Mouse (Mus musculus) heart, postnatal 0 days (tissue): ENCODE data around the gene Igbp1. TPM values are rescaled to one million over a fixed set of nuclear protein-coding genes. Genes with fewer than 3 reads are reported as not detected.
A peak's percentile ranks its signal among the peaks of the same experiment; 100 is the strongest.

Experiments used
- ATAC-seq: fragments of 200-750 bp; cut with Nextera tagmentation; 2 replicates; pipeline ENCODE4 v1.8.0; 2017; ENCODE audit warnings: low read depth, moderate number of reproducible peaks, moderate library complexity; ENCODE audit not compliant: insufficient read depth
- DNase-seq: peaks from one replicate; pipeline ENCODE4 v3.0.0-alpha.2; 2016; ENCODE audit warnings: low spot score
- H3K27ac ChIP-seq: fragments of 300-500 bp; sonication (generic); 2 replicates; pipeline ENCODE4 v1.5.1; 2014; ENCODE audit warnings: low read depth, mild to moderate bottlenecking
- H3K27me3 ChIP-seq: fragments of 300-500 bp; sonication (generic); 2 replicates; pipeline ENCODE4 v1.6.1; 2014; ENCODE audit warnings: low read length, mixed read lengths; ENCODE audit not compliant: control insufficient read depth, insufficient read depth
- H3K36me3 ChIP-seq: fragments of 300-500 bp; sonication (generic); replicated peaks from 2 replicates; pipeline ENCODE4 v1.6.1; 2014; ENCODE audit warnings: low read length, mixed read lengths; ENCODE audit not compliant: control insufficient read depth, insufficient read depth
- H3K4me1 ChIP-seq: fragments of 300-500 bp; sonication (generic); 2 replicates; pipeline ENCODE4 v1.6.1; 2014; ENCODE audit warnings: antibody characterized with exemption; ENCODE audit not compliant: control insufficient read depth, insufficient read depth
- H3K4me2 ChIP-seq: fragments of 300-500 bp; sonication (generic); 2 replicates; pipeline ENCODE4 v1.6.1; 2014; ENCODE audit warnings: low read depth, mild to moderate bottlenecking, low read length, moderate library complexity
- H3K4me3 ChIP-seq: fragments of 300-500 bp; sonication (generic); 2 replicates; pipeline ENCODE4 v1.5.1; 2014; ENCODE audit warnings: low read depth, low read length
- H3K9ac ChIP-seq: fragments of 300-500 bp; sonication (generic); replicated peaks from 2 replicates; pipeline ENCODE4 v1.6.1; 2014; ENCODE audit warnings: low read depth, low read length, mixed read lengths
- H3K9me3 ChIP-seq: fragments of 300-500 bp; sonication (generic); replicated peaks from 2 replicates; pipeline ENCODE4 v1.6.1; 2016; ENCODE audit warnings: low read length; ENCODE audit not compliant: control insufficient read depth
- CTCF ChIP-seq: IDR thresholded peaks from 2 replicates; pipeline ENCODE4 v1.5.1; 2016; ENCODE audit warnings: antibody characterized with exemption, control low read depth, low read depth
- EP300 ChIP-seq: IDR thresholded peaks from 2 replicates; pipeline ENCODE4 v1.6.1; 2016; ENCODE audit warnings: antibody characterized with exemption, low read depth
- WGBS: fragments of 180-500 bp; shearing (Covaris S2); extraction: QIAGEN DNeasy Blood & Tissue Kit; methylation state at CpG from one replicate; pipeline ENCODE4 v1.1.7; 2014; 5-methylcytosine and 5-hydroxymethylcytosine counted together
- polyA plus RNA-seq: library from polyadenylated mRNA; unstranded; fragments of >200 nt; fragmentation: Nextera tagmentation; extraction: Ambion mirVana; gene quantifications from 2 replicates; pipeline ENCODE4 v1.2.1, GENCODE M21; 2015
- total RNA-seq: library from RNA; depleted of rRNA; stranded (reverse); fragments of >200 nt; gene quantifications from 2 replicates; pipeline ENCODE4 v1.2.3, GENCODE M21; 2014; ENCODE audit warnings: low replicate concordance; rRNA removed

Gene Igbp1
- total RNA-seq, result 50.9 and 55.4 TPM in 2 replicates
- 29.6 and 30.2 TPM in 2 replicates for polyA plus RNA-seq

- no peaks in the 10 kb centered on the region for H3K4me1 ChIP-seq
- 14% methylated on average over 32 of the region's 32 CpGs for WGBS
- DNase-seq (peak; percentile 83), ATAC-seq (peak; percentile 95)
- peak; percentile 12; the same call in 1 of the 2 replicates for TF ChIP-seq CTCF
- peak; percentile 46; the same call in 1 of the 2 replicates for TF ChIP-seq EP300
- peak within 1 kb of the TSS; percentile 76 for H3K4me3 ChIP-seq
- H3K4me2 ChIP-seq, result peak within 1 kb of the TSS; percentile 76
- no peaks in the 10 kb centered on the region for H3K9me3 ChIP-seq
- H3K27me3 ChIP-seq, result no peaks in the 10 kb centered on the region
- H3K36me3 ChIP-seq, result peaks cover 4% of the 10 kb centered on the region; the same call in 1 of the 2 replicates
- H3K27ac ChIP-seq, result peak within 1 kb of the TSS; percentile 73
- peak within 1 kb of the TSS; percentile 63 for H3K9ac ChIP-seq
These were observed at the start of gene Igbp1 for GRCm38 (mm10) chrX:100494068-100494978. Gene Igbp1 (plus strand): TSS chrX:100494291.

GRCm38 (mm10) chrX:100468047-100468446, 26.0 kb upstream of the Igbp1 start:
- no peak; the same call in 1 of the 2 replicates for ATAC-seq
- no peak overlapping the region for H3K9ac ChIP-seq
- no peak overlapping the region for H3K4me2 ChIP-seq
- H3K27ac ChIP-seq, result no peak overlapping the region
- H3K4me1 ChIP-seq, result no peaks in the 10 kb centered on the region
- no peak for DNase-seq
- H3K27me3 ChIP-seq, result 0 out of 2 replicates have a peak, but pooled peaks cover 2% of the 10 kb centered on the region
- WGBS, result 44% methylated on average over 4 of the region's 4 CpGs
- TF ChIP-seq CTCF, result no peak
- TF ChIP-seq EP300, result no peak
- H3K36me3 ChIP-seq, result no peaks in the 10 kb centered on the region
- no peak overlapping the region for H3K4me3 ChIP-seq
- H3K9me3 ChIP-seq, result no peaks in the 10 kb centered on the region

- ATAC-seq, result no peak
- DNase-seq, result no peak
- WGBS, result 54% methylated on average over 3 of the region's 3 CpGs
- no peak overlapping the region for H3K4me2 ChIP-seq
- no peaks in the 10 kb centered on the region for H3K27me3 ChIP-seq
- H3K4me3 ChIP-seq, result no peak overlapping the region
- H3K36me3 ChIP-seq, result no peaks in the 10 kb centered on the region
- TF ChIP-seq EP300, result no peak
- no peak for TF ChIP-seq CTCF
- H3K4me1 ChIP-seq, result no peaks in the 10 kb centered on the region
- no peak overlapping the region for H3K9ac ChIP-seq
- H3K9me3 ChIP-seq, result no peaks in the 10 kb centered on the region
- H3K27ac ChIP-seq, result no peak overlapping the region
These were observed 24.0 kb upstream of the Igbp1 start for GRCm38 (mm10) chrX:100470126-100470525.

- Histone ChIP-seq H3K36me3 (no peaks in the 10 kb centered on the region), H3K4me2 (no peak overlapping the region), H3K9me3 (no peaks in the 10 kb centered on the region), H3K4me3 (no peak overlapping the region), H3K9ac (no peak overlapping the region), H3K4me1 (no peaks in the 10 kb centered on the region), H3K27ac (no peak overlapping the region), H3K27me3 (no peaks in the 10 kb centered on the region)
- WGBS, result 57% methylated on average over 3 of the region's 3 CpGs
- ATAC-seq (no peak), DNase-seq (no peak)
- TF ChIP-seq EP300, result no peak
- no peak for TF ChIP-seq CTCF
These were observed 22.6 kb upstream of the Igbp1 start for GRCm38 (mm10) chrX:100471491-100471890.

GRCm38 (mm10) chrX:100475569-100476223, 18.4 kb upstream of the Igbp1 start:
- H3K4me2 ChIP-seq, result no peak overlapping the region
- no peak for DNase-seq
- H3K4me3 ChIP-seq, result no peak overlapping the region
- no peak overlapping the region for H3K9ac ChIP-seq
- no peak overlapping the region for H3K27ac ChIP-seq
- WGBS, result 46% methylated on average over 4 of the region's 4 CpGs
- H3K9me3 ChIP-seq, result no peaks in the 10 kb centered on the region
- TF ChIP-seq CTCF (no peak), EP300 (no peak)
- no peaks in the 10 kb centered on the region for H3K27me3 ChIP-seq
- H3K4me1 ChIP-seq, result no peaks in the 10 kb centered on the region
- no peak for ATAC-seq
- no peaks in the 10 kb centered on the region for H3K36me3 ChIP-seq
